Mouse (Mus musculus): ENCODE measurements at regions not wholly inside any gene's neighbourhood (a gene's known extent, or its start where the extent isn't known, plus 50 kb on each side); places are given as distances from the start of the nearest gene placed in this dataset.
"Not testable (repeated sequence)": the region's sequence is repeated elsewhere in the genome, so short reads cannot be mapped to it uniquely, and the experiment has no call there.

DNA sequence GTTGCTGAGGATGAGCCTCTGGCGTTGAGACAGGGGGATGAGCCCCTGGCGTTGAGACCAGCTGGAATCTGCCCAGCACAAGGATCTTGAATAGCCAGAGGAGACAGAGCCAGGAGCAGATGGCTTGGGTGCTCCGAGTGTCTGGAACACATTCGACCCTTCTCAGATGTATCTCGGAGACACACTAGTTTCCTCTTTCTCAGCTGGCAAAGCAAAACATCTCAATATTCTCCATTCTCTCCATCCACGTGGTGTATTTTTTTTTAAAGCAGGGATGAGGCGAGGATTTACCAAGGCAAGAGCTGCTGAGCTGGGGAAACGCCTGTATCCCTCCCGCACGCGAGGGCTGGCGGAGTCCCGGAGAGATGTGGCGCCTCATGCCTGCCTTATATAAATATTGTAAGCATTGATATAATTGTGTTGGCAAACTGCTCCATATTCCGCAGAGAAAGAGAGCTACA is 109.7 kb upstream of the Ubl3 start:
- DNase-seq (ENCODE audit: low spot score in 2 of 2) = no peak

DNA sequence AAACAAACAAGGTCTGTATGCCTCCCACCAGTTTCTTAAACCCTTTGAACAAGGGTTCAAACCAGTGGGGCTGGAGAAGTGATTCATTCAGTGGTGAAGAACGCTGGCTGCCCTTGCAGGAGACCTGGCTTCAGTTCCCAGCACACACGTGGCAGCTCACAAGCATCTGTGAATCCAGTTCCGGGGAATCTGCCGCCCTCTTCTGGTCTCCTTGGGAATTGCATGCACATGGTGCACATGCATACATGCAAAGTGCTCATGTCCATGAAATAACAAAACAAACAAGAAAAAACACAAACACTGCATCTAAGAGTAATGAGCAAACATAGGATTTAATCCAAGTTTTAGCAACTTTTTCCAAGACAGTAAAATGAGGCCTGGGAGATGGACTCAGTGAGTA is 108.5 kb upstream of the Ubl3 start:
- no peak for DNase-seq (ENCODE audit: low spot score in 2 of 2)

GRCm38 (mm10) chr5:148657936-148658640 is 105.5 kb upstream of the Ubl3 start:
- peak in 1 of 2 experiments; percentile 23 for DNase-seq (ENCODE audit: low spot score in 2 of 2)

DNA sequence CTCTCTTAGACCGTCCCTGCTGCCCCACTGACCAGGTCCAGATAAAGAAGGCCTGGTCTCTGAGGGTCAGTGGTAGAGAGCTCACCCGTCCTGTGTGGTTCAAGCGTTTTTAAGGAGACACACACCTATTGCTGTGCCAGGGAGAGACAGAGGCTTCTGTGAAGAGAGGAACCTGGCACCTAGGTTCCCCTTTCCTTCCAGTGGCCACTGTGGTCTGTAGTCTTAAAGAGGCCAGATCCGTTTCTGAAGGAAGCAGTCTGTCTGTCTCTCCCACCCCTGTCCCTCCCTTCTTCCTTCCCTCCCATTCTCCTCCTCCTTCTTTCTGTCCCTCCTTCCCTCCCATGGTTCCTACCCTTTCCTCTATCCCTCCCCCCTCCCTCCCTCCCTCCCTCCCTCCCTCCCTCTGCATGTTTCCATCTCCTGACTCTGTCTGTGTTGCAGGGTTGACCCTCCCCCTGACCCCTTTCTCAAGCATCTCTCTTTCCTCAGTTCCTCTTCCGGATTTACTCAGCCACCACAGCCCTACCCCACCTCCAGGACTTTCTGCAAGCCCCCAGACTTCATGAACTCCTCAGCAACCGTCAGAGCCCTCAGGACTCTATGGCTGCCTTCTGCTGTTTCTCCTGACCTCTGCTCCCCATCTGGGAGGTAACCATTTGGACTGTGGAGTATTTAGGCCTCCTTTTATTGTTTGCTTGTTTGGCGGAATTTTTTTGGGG is 100.1 kb upstream of the Ubl3 start:
- no peak for DNase-seq (ENCODE audit: low spot score in 2 of 2)

GRCm38 (mm10) chr5:148651736-148652135 is 99.1 kb upstream of the Ubl3 start:
- no peak for DNase-seq (ENCODE audit: low spot score in 2 of 2)

DNA sequence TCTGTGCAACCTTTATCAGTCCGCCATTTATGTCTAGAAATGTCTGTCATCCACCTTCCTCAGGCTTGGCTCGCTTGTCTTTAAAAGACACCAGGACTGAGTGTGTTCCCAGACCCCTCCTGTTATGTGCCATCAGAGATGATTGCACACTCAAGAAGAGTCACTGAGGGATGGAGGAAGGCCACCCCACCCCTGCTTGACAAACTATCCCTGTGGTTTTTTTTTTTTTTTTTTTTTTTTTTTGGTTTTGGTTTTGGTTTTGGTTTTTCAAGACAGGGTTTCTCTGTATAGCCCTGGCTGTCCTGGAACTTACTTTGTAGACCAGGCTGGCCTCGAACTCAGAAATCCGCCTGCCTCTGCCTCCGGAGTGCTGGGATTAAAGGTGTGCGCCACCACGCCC is 97.0 kb upstream of the Ubl3 start:
- DNase-seq (ENCODE audit: low spot score in 2 of 2) = not testable (repeated sequence)

DNA sequence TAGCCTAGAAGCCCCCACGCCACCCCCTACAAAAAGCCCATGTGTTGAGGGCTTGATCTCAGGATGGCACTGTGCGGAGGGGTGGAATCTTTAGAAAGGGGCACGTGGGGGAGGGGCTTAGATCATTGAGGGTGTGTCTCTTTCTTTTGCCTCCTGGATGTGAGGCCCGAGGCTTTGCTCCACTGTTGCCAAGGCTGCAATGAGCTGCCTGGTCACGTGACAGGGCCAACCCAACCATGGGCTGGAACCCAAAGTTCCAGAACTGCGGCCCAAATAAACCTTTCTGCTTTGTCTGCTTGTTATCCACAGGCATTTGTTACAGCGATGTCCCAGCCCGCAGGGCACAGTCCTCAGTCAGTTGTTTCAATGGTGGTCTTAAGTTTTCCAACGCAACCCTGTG is 96.5 kb upstream of the Ubl3 start:
- no peak for DNase-seq (ENCODE audit: low spot score in 2 of 2)

- no peak for DNase-seq (ENCODE audit: low spot score in 2 of 2)
Measured at GRCm38 (mm10) chr5:148647644-148648043, 95.1 kb upstream of the Ubl3 start.

DNA sequence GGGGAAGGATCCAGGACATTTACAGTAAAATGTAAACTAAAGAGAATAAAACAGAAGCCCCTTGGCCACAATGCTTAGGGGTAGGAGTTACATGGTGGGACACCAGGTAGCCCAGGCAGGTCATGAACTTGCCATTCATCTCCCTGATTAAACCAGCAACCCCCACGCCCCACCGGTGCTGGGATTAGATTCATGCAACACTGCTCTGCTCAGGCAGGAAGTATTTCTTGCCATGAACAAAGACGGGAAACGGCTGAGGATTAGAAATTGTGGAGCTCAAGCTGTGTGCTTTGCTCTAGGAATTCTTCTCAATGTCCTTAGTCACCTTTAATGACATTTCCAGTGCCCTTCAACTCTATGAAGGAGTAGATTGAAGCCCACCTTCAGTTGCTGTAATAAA is 93.2 kb upstream of the Ubl3 start:
- no peak for DNase-seq (ENCODE audit: low spot score in 2 of 2)

- no peak for DNase-seq (ENCODE audit: low spot score in 2 of 2)
Measured at GRCm38 (mm10) chr5:148645191-148645681, 92.6 kb upstream of the Ubl3 start.

- DNase-seq (ENCODE audit: low spot score in 2 of 2) = no peak
Measured at GRCm38 (mm10) chr5:148644345-148644744, 91.8 kb upstream of the Ubl3 start.

- no peak for DNase-seq (ENCODE audit: low spot score in 2 of 2)
Measured at GRCm38 (mm10) chr5:148641652-148642395, 89.2 kb upstream of the Ubl3 start.

GRCm38 (mm10) chr5:148640523-148640922 is 87.9 kb upstream of the Ubl3 start:
- DNase-seq (ENCODE audit: low spot score in 2 of 2) = no peak

GRCm38 (mm10) chr5:148634919-148635356 is 82.3 kb upstream of the Ubl3 start:
- no peak for DNase-seq (ENCODE audit: low spot score in 2 of 2)

DNA sequence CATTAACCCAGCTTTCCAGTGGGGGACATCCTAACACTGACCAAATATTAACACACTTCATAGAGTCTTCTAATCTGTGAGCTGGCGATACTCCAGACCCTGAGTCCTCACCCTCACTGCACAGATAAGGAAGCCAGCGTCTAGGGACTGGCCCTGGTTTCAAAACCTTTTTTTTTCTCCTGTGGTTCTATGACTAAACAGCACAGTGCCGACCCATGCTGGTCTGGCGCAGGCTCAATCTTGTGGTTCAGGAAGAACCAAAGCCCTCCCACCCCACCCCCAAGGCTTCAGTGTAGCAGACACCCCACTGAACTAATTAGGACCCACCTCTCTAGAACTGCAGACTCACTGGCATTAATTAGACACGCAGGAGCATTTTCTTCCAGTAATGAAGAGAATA is 81.4 kb upstream of the Ubl3 start:
- DNase-seq (ENCODE audit: low spot score in 2 of 2) = no peak

DNA sequence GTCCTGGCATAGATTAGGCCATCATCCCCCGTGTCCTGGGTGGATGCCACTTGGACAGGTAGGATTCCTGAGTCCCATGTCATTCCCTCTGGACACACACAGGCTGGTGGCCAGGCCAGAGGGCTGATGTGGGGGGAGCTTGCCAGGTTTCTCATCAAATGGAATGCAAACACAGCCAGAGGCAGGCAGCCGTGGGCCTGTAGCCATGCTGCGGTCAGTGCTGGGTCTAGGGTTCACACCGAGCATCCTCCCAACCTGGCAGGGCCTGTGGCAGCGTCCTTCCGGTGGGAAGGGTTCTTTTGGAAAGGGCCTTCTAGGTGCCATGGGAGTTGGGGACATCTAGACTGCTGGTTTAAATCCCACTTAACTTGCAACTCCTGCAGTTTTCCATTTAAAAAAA is 80.7 kb upstream of the Ubl3 start:
- DNase-seq (ENCODE audit: low spot score in 2 of 2) = no peak

DNA sequence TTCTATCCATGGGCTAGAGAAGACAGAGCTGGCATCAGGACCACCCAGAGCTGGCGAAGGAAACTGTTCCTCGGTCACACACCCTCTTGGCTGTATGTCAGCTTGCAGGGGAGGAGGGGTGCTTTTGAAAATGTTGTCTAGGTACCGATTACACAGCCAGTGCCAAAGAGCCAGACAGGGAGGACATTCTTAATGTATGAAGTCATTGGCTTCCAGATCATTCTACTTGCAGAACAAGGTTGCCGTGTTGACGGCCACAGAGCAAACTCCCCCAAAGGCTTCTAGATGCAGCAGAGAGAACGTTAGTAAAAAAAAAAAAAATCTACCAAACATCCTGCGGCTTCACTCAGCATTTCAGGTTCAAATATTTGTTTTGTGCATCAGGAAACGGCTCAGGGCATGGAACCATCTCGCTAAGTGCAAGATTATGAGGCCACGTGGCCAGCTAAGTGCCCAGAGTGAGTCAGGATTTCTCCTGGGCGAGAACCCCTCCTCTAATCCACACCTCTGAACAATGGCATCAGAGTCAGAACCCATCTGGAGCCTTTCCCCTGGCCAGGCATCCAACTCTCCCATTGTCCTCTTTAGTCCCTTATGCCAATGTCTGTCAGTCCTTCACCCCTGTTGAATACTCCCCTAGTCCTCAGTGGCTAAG is 80.1 kb upstream of the Ubl3 start:
- no peak for DNase-seq (ENCODE audit: low spot score in 2 of 2)

DNA sequence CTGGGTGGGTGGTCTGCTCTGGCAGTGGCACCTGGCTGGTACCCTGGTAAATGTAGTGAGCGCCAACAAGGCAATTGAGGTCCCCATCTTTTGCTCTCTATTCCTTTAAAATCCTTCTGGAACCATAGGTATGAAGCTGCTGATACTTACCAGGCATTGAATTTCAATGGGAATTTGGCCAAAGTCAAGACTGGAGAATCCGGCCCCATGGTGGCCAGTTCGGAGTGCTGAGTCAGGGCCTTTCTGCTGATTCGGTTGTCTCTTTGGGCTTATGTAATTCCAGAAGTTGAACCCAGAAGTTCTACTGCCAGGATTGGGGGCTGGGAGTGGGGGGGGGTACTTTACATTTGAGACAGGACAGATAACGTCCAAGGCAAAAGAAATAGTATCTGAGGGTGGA is 79.0 kb upstream of the Ubl3 start:
- no peak for DNase-seq (ENCODE audit: low spot score in 2 of 2)

GRCm38 (mm10) chr5:148626014-148626413 is 73.4 kb upstream of the Ubl3 start:
- no peak for DNase-seq (ENCODE audit: low spot score in 2 of 2)

- no peak for DNase-seq (ENCODE audit: low spot score in 2 of 2)
Measured at GRCm38 (mm10) chr5:148624649-148625405, 72.2 kb upstream of the Ubl3 start.

All from adrenal gland, adult 18-20 months (tissue).